Mouse (Mus musculus) myocyte (in vitro differentiated cells): ENCODE measurements around the gene Pitx1. TPM values are rescaled to one million over a fixed set of nuclear protein-coding genes. Genes with fewer than 3 reads are reported as not detected.

Source experiments
- H3K27me3 ChIP-seq: one replicate; pipeline ENCODE4 v1.6.1; 2011; ENCODE audit not compliant: control insufficient read depth, insufficient read depth, insufficient read length
- H3K36me3 ChIP-seq: one replicate; pipeline ENCODE4 v1.6.1; 2011; ENCODE audit not compliant: control insufficient read depth, insufficient read depth
- H3K4me2 ChIP-seq: one replicate; pipeline ENCODE4 v1.6.1; 2011; ENCODE audit warnings: low read depth, control low read depth
- H3K4me3 ChIP-seq: one replicate; pipeline ENCODE4 v1.5.1; 2011; ENCODE audit warnings: mild to moderate bottlenecking, control low read depth, moderate library complexity
- H3K79me2 ChIP-seq: one replicate; pipeline ENCODE4 v1.6.1; 2011; ENCODE audit not compliant: control insufficient read depth, insufficient read depth
- H3ac ChIP-seq: one replicate; pipeline ENCODE4 v1.6.1; 2011; ENCODE audit not compliant: control insufficient read depth, insufficient read length
- CEBPB ChIP-seq: IDR thresholded peaks from 2 replicates; pipeline ENCODE4 v1.6.1; 2011; ENCODE audit warnings: mild to moderate bottlenecking, moderate library complexity; ENCODE audit not compliant: poor library complexity, insufficient read depth, severe bottlenecking
- E2F4 ChIP-seq: IDR thresholded peaks from one replicate; pipeline ENCODE4 v1.6.1; 2011; ENCODE audit warnings: mild to moderate bottlenecking, control low read depth, moderate library complexity; ENCODE audit not compliant: insufficient read depth
- MAX ChIP-seq: IDR thresholded peaks from one replicate; pipeline ENCODE4 v1.6.1; 2011; ENCODE audit warnings: low read depth, mild to moderate bottlenecking, control low read depth
- MYOD1 ChIP-seq, 3 experiments: IDR thresholded peaks; one replicate each; pipeline ENCODE4 v1.6.1; 2011; ENCODE audit warnings: control low read depth in 2 of 3, low read depth in 2 of 3, mild to moderate bottlenecking in 2 of 3, moderate library complexity in 1 of 3; ENCODE audit not compliant: insufficient read length in 2 of 3, control insufficient read depth in 1 of 3
- MYOG ChIP-seq, 3 experiments: IDR thresholded peaks; one replicate each; pipeline ENCODE4 v1.6.1; 2011; ENCODE audit warnings: control low read depth in 2 of 3, low read depth in 2 of 3, mild to moderate bottlenecking in 2 of 3; ENCODE audit not compliant: insufficient read length in 2 of 3, control insufficient read depth in 1 of 3, insufficient read depth in 1 of 3
- POLR2A ChIP-seq: IDR thresholded peaks from one replicate; pipeline ENCODE4 v1.6.1; 2011; ENCODE audit warnings: low read depth, mild to moderate bottlenecking, control low read depth, moderate library complexity; ENCODE audit not compliant: insufficient read length
- POLR2AphosphoS2 ChIP-seq: IDR thresholded peaks from one replicate; pipeline ENCODE4 v1.6.1; 2011; ENCODE audit warnings: low read depth, control low read depth; ENCODE audit not compliant: insufficient read length
- REST ChIP-seq: IDR thresholded peaks from one replicate; pipeline ENCODE4 v1.6.1; 2011; ENCODE audit warnings: mild to moderate bottlenecking, control low read depth, moderate library complexity; ENCODE audit not compliant: insufficient read depth, insufficient read length
- SRF ChIP-seq: IDR thresholded peaks from one replicate; pipeline ENCODE4 v1.6.1; 2011; ENCODE audit warnings: low read depth; ENCODE audit not compliant: control insufficient read depth, insufficient read length
- TCF12 ChIP-seq: IDR thresholded peaks from one replicate; pipeline ENCODE4 v1.6.1; 2011; ENCODE audit warnings: mild to moderate bottlenecking, control low read depth; ENCODE audit not compliant: poor library complexity, insufficient read depth, severe bottlenecking
- TCF3 ChIP-seq: IDR thresholded peaks from one replicate; pipeline ENCODE4 v1.6.1; 2011; ENCODE audit warnings: low read depth, control low read depth; ENCODE audit not compliant: insufficient read length
- USF1 ChIP-seq: IDR thresholded peaks from one replicate; pipeline ENCODE4 v1.6.1; 2011; ENCODE audit warnings: low read depth, mild to moderate bottlenecking, control low read depth, moderate library complexity
- polyA plus RNA-seq: library from polyadenylated mRNA; unstranded; fragments of >200 nt; fragmentation: generic; extraction: Trizol; gene quantifications from one replicate; pipeline ENCODE4 v1.2.1, GENCODE M21; 2012; ENCODE audit warnings: missing spikeins

Gene Pitx1
- polyA plus RNA-seq, 1 experiment, result not detected

DNA sequence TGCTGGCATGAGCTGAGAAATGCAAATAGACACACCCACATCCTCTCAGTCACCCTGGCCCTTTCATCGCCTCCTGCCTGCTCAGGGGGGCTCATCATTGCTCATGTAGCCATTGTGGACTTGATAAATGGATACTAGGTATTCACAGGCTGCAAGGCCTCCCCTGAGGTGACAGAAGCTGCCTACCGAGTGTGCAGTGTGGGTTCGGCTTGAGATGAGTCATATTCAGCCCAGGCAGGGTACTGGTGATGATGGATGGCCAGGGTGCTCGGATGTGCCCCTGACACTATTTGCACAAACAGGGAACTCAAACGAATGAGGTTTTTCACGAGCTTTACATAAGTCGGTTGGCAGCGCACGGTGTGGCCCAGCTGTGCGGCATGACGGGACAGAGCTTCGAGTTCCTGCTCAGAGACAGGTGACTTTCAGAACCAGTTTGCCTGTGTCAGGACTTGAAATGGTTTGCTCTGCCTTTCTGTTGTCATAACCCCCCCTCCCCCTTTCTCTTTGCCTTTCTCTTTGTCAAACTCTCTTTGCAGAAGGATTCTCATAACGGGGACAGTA lies 31.6 kb upstream of the Pitx1 start:
- no peaks in the 10 kb centered on the region for H3K36me3 ChIP-seq
- H3ac ChIP-seq, result no peak overlapping the region
- H3K4me2 ChIP-seq, result no peak overlapping the region
- TF ChIP-seq SRF, result no peak
- TF ChIP-seq TCF12, result no peak
- TF ChIP-seq USF1, result no peak
- TF ChIP-seq POLR2A, result no peak
- no peak for TF ChIP-seq E2F4
- no peak for TF ChIP-seq MYOG (IDR thresholded peaks at IDR 0.05; ENCODE audit: control insufficient read depth in 1 of 3, insufficient read depth in 1 of 3, insufficient read length in 2 of 3, low read depth in 2 of 3)
- TF ChIP-seq MAX, result no peak
- TF ChIP-seq POLR2AphosphoS2, result no peak
- TF ChIP-seq MYOD1 (IDR thresholded peaks at IDR 0.05; ENCODE audit: control insufficient read depth in 1 of 3, insufficient read length in 2 of 3, low read depth in 2 of 3), result no peak
- H3K27me3 ChIP-seq, result no peaks in the 10 kb centered on the region
- no peak overlapping the region for H3K4me3 ChIP-seq
- no peaks in the 10 kb centered on the region for H3K79me2 ChIP-seq

DNA sequence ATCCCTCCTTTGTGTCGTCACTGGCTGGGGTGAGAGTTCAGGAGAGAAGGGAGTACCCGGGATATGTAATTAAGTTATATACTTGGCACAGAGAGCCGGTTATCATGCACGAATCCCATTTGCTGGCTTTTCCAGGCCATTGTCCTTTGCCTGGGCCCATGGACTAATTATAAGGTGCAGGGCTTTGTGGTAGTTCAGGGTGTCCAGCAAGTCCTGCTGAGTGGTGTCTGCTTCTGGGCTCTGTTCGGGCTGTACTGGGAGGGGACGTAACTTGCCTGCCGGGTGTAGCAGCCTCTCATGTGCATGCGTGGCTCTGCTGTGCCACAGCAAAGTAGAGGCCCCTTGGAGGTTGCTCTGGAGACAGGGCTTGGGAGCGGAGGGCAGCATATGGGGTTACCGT lies 24.5 kb upstream of the Pitx1 start:
- no peak overlapping the region for H3K4me2 ChIP-seq
- H3K79me2 ChIP-seq, result no peaks in the 10 kb centered on the region
- peaks cover 32% of the 10 kb centered on the region for H3K27me3 ChIP-seq
- no peak overlapping the region for H3ac ChIP-seq
- TF ChIP-seq TCF12, result no peak
- TF ChIP-seq POLR2A, result no peak
- no peak for TF ChIP-seq MAX
- no peak for TF ChIP-seq SRF
- no peaks in the 10 kb centered on the region for H3K36me3 ChIP-seq
- no peak overlapping the region for H3K4me3 ChIP-seq

DNA sequence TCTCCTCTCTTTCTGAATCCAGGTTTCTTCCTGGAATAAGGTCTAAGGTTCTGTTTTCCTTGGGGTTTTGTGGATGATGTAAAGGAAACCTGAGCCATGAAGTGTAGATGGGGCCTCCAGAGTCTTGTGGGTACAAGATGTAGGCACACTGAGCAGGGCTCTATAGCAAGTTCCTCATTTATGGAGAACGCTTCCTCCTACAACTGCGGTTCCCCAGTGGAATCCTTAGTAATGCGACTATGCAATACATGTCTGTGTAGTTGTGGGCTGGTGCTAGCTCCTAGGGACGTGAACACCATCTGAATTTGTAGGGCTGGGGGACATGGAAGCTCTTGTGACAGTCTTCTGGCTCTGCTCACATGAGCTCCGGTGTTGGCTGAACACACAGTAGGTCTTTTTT lies 22.5 kb upstream of the Pitx1 start:
- no peak for TF ChIP-seq POLR2A
- TF ChIP-seq CEBPB, result no peak
- no peak for TF ChIP-seq TCF3
- no peak for TF ChIP-seq POLR2AphosphoS2
- no peak for TF ChIP-seq MAX
- no peak for TF ChIP-seq REST
- no peak for TF ChIP-seq E2F4
- TF ChIP-seq SRF, result no peak
- no peak for TF ChIP-seq TCF12
- no peak for TF ChIP-seq USF1
- no peak for TF ChIP-seq MYOG (IDR thresholded peaks at IDR 0.05; ENCODE audit: control insufficient read depth in 1 of 3, insufficient read depth in 1 of 3, insufficient read length in 2 of 3, low read depth in 2 of 3)
- no peak for TF ChIP-seq MYOD1 (IDR thresholded peaks at IDR 0.05; ENCODE audit: control insufficient read depth in 1 of 3, insufficient read length in 2 of 3, low read depth in 2 of 3)
- H3K4me2 ChIP-seq, result no peak overlapping the region
- H3K79me2 ChIP-seq, result no peaks in the 10 kb centered on the region
- no peaks in the 10 kb centered on the region for H3K36me3 ChIP-seq
- H3ac ChIP-seq, result no peak overlapping the region
- no peak overlapping the region for H3K4me3 ChIP-seq
- peaks cover 51% of the 10 kb centered on the region for H3K27me3 ChIP-seq

DNA sequence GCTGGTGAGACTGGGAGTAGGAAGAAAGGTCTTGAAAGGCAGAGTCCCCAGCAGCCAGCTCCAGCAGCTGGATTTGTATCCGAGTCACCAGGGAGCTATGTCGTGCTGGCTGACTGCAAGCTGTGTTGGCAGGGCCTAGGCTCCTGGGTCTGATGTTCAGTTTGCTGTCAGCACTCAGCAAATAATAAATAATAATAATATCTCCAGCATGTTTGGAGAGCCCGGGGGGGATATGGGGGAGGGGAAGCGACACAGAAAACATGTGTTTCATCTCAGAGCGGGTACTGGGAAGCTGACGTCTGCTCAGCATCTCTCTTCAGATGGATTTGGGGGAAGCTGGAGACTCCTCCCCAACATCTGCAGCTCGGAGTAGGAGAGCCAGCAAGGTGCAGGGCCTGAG lies 19.8 kb upstream of the Pitx1 start:
- Histone ChIP-seq H3ac (no peak overlapping the region), H3K27me3 (peaks cover 70% of the 10 kb centered on the region)

DNA sequence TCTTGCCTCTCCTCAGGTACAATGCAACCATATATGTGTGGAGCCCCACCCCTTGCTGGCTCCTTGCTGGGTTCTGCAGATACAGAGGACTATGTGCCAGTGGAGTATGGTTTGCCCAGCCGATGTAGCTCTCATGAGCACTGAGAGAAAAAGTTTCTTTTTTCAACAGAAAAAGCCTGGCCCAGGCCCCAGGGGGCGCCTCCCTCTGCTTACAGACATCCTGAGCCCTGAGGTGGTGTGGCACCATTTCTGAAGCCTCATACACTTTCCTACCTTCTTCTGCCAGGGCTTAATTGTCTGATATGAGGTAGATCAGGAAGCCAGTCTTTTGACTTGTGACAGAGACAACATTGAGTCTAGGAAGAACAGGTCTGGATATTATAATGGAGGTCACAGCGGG lies 16.2 kb upstream of the Pitx1 start:
- Histone ChIP-seq H3K79me2 (no peaks in the 10 kb centered on the region), H3K4me3 (no peak overlapping the region), H3K36me3 (no peaks in the 10 kb centered on the region), H3K27me3 (peaks cover 73% of the 10 kb centered on the region), H3K4me2 (no peak overlapping the region), H3ac (no peak overlapping the region)
- TF ChIP-seq POLR2AphosphoS2 (no peak), CEBPB (no peak), REST (no peak), MYOG (IDR thresholded peaks at IDR 0.05; ENCODE audit: control insufficient read depth in 1 of 3, insufficient read depth in 1 of 3, insufficient read length in 2 of 3, low read depth in 2 of 3) (no peak), MAX (no peak), TCF12 (no peak), SRF (no peak), TCF3 (no peak), POLR2A (no peak)

More for the DNA sequence above, 19.8 kb upstream of the Pitx1 start:
- no peaks in the 10 kb centered on the region for H3K79me2 ChIP-seq
- no peak overlapping the region for H3K4me2 ChIP-seq
- no peaks in the 10 kb centered on the region for H3K36me3 ChIP-seq
- TF ChIP-seq SRF, result no peak
- TF ChIP-seq POLR2AphosphoS2, result no peak
- no peak for TF ChIP-seq TCF3
- TF ChIP-seq MAX, result no peak
- TF ChIP-seq E2F4, result no peak
- TF ChIP-seq MYOD1 (IDR thresholded peaks at IDR 0.05; ENCODE audit: control insufficient read depth in 1 of 3, insufficient read length in 2 of 3, low read depth in 2 of 3), result no peak
- TF ChIP-seq TCF12, result no peak
- no peak for TF ChIP-seq REST
- TF ChIP-seq POLR2A, result no peak
- TF ChIP-seq MYOG (IDR thresholded peaks at IDR 0.05; ENCODE audit: control insufficient read depth in 1 of 3, insufficient read depth in 1 of 3, insufficient read length in 2 of 3, low read depth in 2 of 3), result no peak
- no peak for TF ChIP-seq CEBPB
- TF ChIP-seq USF1, result no peak
- H3K4me3 ChIP-seq, result no peak overlapping the region
